Mouse (Mus musculus): Measurements from ENCODE around the gene Tigit. TPM values are rescaled to one million over a fixed set of nuclear protein-coding genes. Genes with fewer than 3 reads are reported as not detected.
A peak's percentile ranks its signal among the peaks of the same experiment; 100 is the strongest.

Gene Tigit
- total and polyA plus RNA-seq, 2 experiments from 2014 or later: 0.17 TPM; not detected in 1

DNA sequence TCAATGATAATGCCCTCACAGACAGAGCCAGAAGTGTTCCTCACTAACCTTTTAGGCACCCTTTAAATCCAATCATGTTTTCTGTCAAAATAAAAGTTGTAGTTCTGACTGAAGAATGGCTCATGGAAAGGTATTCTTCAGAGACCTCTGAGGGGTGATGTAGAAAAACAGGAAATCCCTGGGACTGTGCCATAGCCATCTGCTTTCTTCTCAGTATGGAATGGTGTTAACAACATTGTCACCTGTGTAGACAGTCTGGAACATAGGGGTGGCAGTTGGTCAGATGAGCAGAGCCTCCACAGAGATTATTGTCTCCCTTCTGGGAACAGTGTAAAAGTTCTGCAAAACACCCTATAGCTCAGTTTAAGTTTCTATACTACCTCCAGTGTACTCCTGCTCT lies 55.9 kb downstream of the Tigit start:
- Histone ChIP-seq H3K9me3 (ENCODE audit: low read length) (no peaks in the 10 kb centered on the region), H3K9ac (no peak overlapping the region), H3K4me2 (ENCODE audit: low read depth) (no peak overlapping the region), H3K27me3 (ENCODE audit: insufficient read depth, low read length) (no peaks in the 10 kb centered on the region), H3K4me1 (ENCODE audit: insufficient read depth) (0 out of 2 replicates have a peak, but pooled peaks cover 7% of the 10 kb centered on the region), H3K27ac (ENCODE audit: low read depth, low read length) (no peak overlapping the region), H3K36me3 (ENCODE audit: insufficient read depth) (peaks cover 31% of the 10 kb centered on the region), H3K4me3 (ENCODE audit: low read depth, low read length) (no peak overlapping the region)
- no peak for ATAC-seq
- TF ChIP-seq CTCF (IDR thresholded peaks at IDR 0.05; ENCODE audit: low read depth): no peak
- no peak for DNase-seq

DNA sequence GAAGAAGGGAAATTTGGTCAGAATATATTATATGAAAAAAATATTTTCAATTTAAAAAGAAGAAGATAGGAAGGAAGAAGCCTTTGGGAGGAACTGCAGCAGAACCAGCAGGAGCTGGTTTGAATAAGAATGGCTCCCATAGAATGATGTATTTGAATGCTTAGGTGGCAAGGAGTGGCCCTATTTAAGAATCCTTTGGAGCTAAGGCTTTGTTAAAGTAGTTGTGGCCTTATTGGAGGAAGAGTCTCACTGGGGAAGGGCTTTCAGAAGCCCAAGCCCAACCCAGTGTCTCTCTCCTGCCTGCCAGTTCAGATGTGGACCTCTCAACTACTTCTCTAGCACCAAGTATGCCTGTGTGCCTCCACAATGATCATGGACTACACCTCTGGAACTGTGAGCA lies 56.9 kb downstream of the Tigit start:
- Histone ChIP-seq H3K9me3 (ENCODE audit: low read length) (no peaks in the 10 kb centered on the region), H3K27ac (ENCODE audit: low read depth, low read length) (no peak overlapping the region), H3K36me3 (ENCODE audit: insufficient read depth) (peaks cover 27% of the 10 kb centered on the region), H3K4me1 (ENCODE audit: insufficient read depth) (0 out of 2 replicates have a peak, but pooled peaks cover 7% of the 10 kb centered on the region), H3K4me2 (ENCODE audit: low read depth) (no peak overlapping the region), H3K27me3 (ENCODE audit: insufficient read depth, low read length) (no peaks in the 10 kb centered on the region), H3K4me3 (ENCODE audit: low read depth, low read length) (no peak overlapping the region), H3K9ac (no peak overlapping the region)
- ATAC-seq: no peak
- TF ChIP-seq CTCF (IDR thresholded peaks at IDR 0.05; ENCODE audit: low read depth): no peak
- no peak for DNase-seq

DNA sequence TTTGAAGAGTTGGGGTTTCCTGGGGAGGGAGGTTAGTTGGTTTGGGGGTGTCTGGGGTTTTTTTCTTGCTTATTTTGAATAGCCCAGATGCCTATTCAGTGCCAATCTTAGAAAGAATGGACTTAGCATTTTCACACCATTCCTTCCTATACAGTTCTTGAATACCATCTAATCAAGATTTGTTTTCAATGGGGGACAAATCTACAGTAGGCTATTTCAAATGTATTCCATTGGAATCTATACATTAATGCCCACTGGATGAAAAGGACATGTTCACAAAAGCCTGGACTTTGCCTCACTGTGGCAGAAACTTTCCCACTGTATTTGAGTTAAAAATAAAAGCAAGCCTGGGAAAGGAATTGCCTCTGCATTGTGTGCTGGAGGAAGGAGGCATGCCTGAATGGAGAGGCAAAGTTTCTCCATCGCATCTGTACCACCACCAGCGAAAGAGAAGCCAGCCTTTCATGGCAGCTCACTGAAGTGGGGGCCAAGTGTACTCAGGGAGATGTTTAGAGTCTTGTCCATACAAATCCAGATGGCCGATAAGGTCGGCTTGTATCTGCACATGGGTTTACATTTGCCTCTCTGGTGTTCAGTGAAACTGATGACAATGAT lies 59.4 kb downstream of the Tigit start:
- no peak for TF ChIP-seq CTCF (IDR thresholded peaks at IDR 0.05; ENCODE audit: low read depth)
- Histone ChIP-seq H3K27me3 (ENCODE audit: insufficient read depth, low read length) (no peaks in the 10 kb centered on the region), H3K27ac (ENCODE audit: low read depth, low read length) (no peak overlapping the region), H3K4me3 (ENCODE audit: low read depth, low read length) (no peak overlapping the region), H3K36me3 (ENCODE audit: insufficient read depth) (peaks cover 15% of the 10 kb centered on the region), H3K4me2 (ENCODE audit: low read depth) (no peak overlapping the region), H3K9me3 (ENCODE audit: low read length) (no peaks in the 10 kb centered on the region), H3K9ac (no peak overlapping the region), H3K4me1 (ENCODE audit: insufficient read depth) (0 out of 2 replicates have a peak, but pooled peaks cover 7% of the 10 kb centered on the region)
- no peak for ATAC-seq
- WGBS: 10% methylated on average over 4 of the region's 4 CpGs
- no peak for DNase-seq

DNA sequence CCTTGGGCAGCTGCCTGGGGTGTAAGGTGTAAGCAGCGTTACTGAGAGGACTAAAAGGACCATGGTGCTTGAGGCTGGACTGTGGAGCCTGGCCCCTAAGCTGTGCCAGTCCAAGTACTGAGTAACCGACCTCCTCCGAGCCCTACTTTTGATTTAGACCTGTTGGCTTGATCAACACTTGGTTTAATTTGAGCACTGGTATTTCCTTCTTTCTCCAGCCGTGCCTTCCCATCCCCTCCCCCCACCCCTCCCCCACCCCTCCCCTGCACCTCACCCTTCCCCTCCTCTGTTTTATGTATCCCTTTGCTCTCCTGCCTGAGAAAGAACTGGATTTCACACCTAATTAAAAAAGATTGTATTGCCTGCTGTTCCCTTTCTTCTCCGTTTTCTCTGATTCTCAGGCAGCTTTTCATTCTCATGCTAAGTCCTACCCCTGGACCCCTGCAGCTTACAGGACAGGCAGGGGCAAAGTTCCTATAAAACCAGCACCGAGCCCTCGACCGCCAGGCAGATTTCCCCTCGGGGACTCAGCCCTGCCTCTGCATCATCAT lies 60.3 kb downstream of the Tigit start:
- 5% methylated on average over 9 of the region's 9 CpGs for WGBS

DNA sequence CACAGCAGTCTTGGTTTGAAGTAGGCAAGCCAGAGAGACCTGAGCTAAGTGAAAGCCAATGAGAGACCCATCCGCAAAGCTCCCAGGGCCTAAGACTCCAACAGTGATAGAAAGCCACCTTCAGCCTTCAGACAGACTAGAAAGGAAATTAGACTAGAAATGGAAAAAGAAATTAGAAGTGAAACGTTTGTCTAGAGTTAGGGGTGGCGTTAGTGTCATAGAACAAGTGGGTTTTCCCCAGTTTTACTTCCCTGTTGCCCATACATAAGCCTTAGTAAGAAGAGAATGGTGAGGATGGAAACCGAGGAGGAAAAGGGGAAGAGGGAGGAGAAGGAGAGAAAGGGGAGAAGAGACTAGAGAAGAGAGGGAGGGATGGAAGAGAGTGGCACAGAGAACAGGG lies 61.4 kb downstream of the Tigit start:
- H3K4me3 ChIP-seq (ENCODE audit: low read depth, low read length): no peak overlapping the region
- no peak for TF ChIP-seq CTCF (IDR thresholded peaks at IDR 0.05; ENCODE audit: low read depth)
- no peak overlapping the region for H3K9ac ChIP-seq
- ATAC-seq (no peak), DNase-seq (no peak)
- H3K9me3 ChIP-seq (ENCODE audit: low read length): no peaks in the 10 kb centered on the region
- WGBS: 73% methylated on average over 4 of the region's 4 CpGs
- no peak overlapping the region for H3K27ac ChIP-seq (ENCODE audit: low read depth, low read length)
- no peak overlapping the region for H3K4me2 ChIP-seq (ENCODE audit: low read depth)
- no peaks in the 10 kb centered on the region for H3K27me3 ChIP-seq (ENCODE audit: insufficient read depth, low read length)
- H3K4me1 ChIP-seq (ENCODE audit: insufficient read depth): 0 out of 2 replicates have a peak, but pooled peaks cover 7% of the 10 kb centered on the region
- peaks cover 8% of the 10 kb centered on the region; the same call in 1 of the 2 replicates for H3K36me3 ChIP-seq (ENCODE audit: insufficient read depth)

More for the DNA sequence above, 60.3 kb downstream of the Tigit start:
- Histone ChIP-seq H3K9ac (no peak overlapping the region), H3K4me2 (ENCODE audit: low read depth) (peak overlapping the region; percentile 8; the same call in 1 of the 2 replicates), H3K4me1 (ENCODE audit: insufficient read depth) (0 out of 2 replicates have a peak, but pooled peaks cover 7% of the 10 kb centered on the region), H3K27ac (ENCODE audit: low read depth, low read length) (peak overlapping the region; percentile 45; the same call in 1 of the 2 replicates), H3K9me3 (ENCODE audit: low read length) (no peaks in the 10 kb centered on the region), H3K4me3 (ENCODE audit: low read depth, low read length) (no peak overlapping the region), H3K36me3 (ENCODE audit: insufficient read depth) (peaks cover 10% of the 10 kb centered on the region; the same call in 1 of the 2 replicates), H3K27me3 (ENCODE audit: insufficient read depth, low read length) (no peaks in the 10 kb centered on the region)
- TF ChIP-seq CTCF (IDR thresholded peaks at IDR 0.05; ENCODE audit: low read depth): no peak
- ATAC-seq (peak; percentile 27; the same call in 1 of the 2 replicates), DNase-seq (no peak)

DNA sequence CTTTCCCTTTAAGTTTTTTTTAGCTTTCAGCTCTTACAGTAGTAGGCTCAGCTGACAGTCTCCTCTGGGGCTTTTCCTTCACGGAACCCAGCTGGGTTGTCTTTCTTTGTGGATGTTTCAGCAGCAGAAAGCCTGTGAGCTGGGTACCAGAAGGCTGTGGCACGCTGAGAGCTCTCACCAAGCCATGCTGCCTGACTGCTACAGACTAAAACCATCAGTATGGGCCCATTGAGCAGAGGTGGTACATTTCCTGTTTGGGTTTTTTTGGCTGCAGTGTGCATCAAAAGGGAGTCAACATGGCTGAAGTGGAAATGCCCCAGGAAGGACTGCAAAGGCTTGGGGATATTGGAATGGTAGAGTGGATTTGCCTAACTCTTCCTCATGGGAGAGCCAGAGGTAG lies 64.2 kb downstream of the Tigit start:
- H3K4me1 ChIP-seq (ENCODE audit: insufficient read depth): 0 out of 2 replicates have a peak, but pooled peaks cover 7% of the 10 kb centered on the region
- no peak overlapping the region for H3K4me2 ChIP-seq (ENCODE audit: low read depth)
- DNase-seq (no peak), ATAC-seq (no peak)
- H3K9ac ChIP-seq: no peak overlapping the region
- WGBS: 81% methylated on average over 2 of the region's 2 CpGs
- no peak overlapping the region for H3K27ac ChIP-seq (ENCODE audit: low read depth, low read length)
- TF ChIP-seq CTCF (IDR thresholded peaks at IDR 0.05; ENCODE audit: low read depth): no peak
- H3K4me3 ChIP-seq (ENCODE audit: low read depth, low read length): no peak overlapping the region
- no peaks in the 10 kb centered on the region for H3K27me3 ChIP-seq (ENCODE audit: insufficient read depth, low read length)
- no peaks in the 10 kb centered on the region for H3K9me3 ChIP-seq (ENCODE audit: low read length)
- H3K36me3 ChIP-seq (ENCODE audit: insufficient read depth): peaks cover 6% of the 10 kb centered on the region; the same call in 1 of the 2 replicates

MicroRNAs encoded within 50 kb of the gene (microRNA counts, 519-probe panel; counts per million panel counts)
- microRNA mmu-miR-568: not detected

Small RNAs within 50 kb of the gene (microRNA-seq; reads per million reads assigned to microRNA genes)
- gene Mir568: 0 reads per million in 2 experiments

Other genes starting within 250 kb of the Tigit start
- 0.23 and 0.86 TPM in 2 replicates for gene Drd3, start 89.9 kb upstream of the Tigit start, total RNA-seq (2014; rRNA removed)
- not detected in 2 replicates for gene Drd3, start 89.9 kb upstream of the Tigit start, polyA plus RNA-seq (2015; fragmentation: Nextera tagmentation; extraction: Ambion mirVana)
- 1.6 and 7.9 TPM in 2 replicates for gene Ccdc191, start 225.7 kb upstream of the Tigit start, total RNA-seq (2014; rRNA removed)
- gene Ccdc191, start 225.7 kb upstream of the Tigit start, polyA plus RNA-seq (2015; fragmentation: Nextera tagmentation; extraction: Ambion mirVana): 3.9 and 6.1 TPM in 2 replicates

Measured in forebrain, postnatal 0 days (tissue).